Mouse (Mus musculus) heart, adult 2 months (tissue): ENCODE measurements around the gene Cbx3. TPM values are rescaled to one million over a fixed set of nuclear protein-coding genes. Genes with fewer than 3 reads are reported as not detected.

ENCODE experiments used
- DNase-seq, 2 experiments: peaks; one replicate each; pipeline ENCODE4 v3.0.0; 2021
- H3K27ac ChIP-seq: fragments of 200-600 bp; 2 replicates; pipeline ENCODE4 v1.8.1; 2022
- H3K27me3 ChIP-seq: fragments of 200-500 bp; 2 replicates; pipeline ENCODE4 v1.6.1; 2012; ENCODE audit warnings: mild to moderate bottlenecking, low read length, inconsistent platforms, mixed read lengths; ENCODE audit not compliant: control insufficient read depth, insufficient read depth
- H3K36me3 ChIP-seq: fragments of 200-500 bp; 2 replicates; pipeline ENCODE4 v1.6.1; 2012; ENCODE audit warnings: low read length, inconsistent platforms; ENCODE audit not compliant: control insufficient read depth, insufficient read depth
- H3K4me1 ChIP-seq: fragments of 200-500 bp; 2 replicates; pipeline ENCODE4 v1.6.1; 2011; ENCODE audit warnings: low read length; ENCODE audit not compliant: control insufficient read depth, insufficient read depth
- H3K4me3 ChIP-seq: fragments of 200-600 bp; 2 replicates; pipeline ENCODE4 v1.8.1; 2022
- H3K79me2 ChIP-seq: fragments of 200-500 bp; replicated peaks from 2 replicates; pipeline ENCODE4 v1.6.1; 2012; ENCODE audit warnings: mild to moderate bottlenecking, inconsistent platforms, low read length, moderate library complexity, mixed read lengths; ENCODE audit not compliant: control insufficient read depth, insufficient read depth
- H3K9ac ChIP-seq: fragments of 200-500 bp; 2 replicates; pipeline ENCODE4 v1.6.1; 2012; ENCODE audit warnings: low read depth, mild to moderate bottlenecking, control low read depth, inconsistent platforms, low read length, mixed read lengths
- CTCF ChIP-seq: fragments of 200-600 bp; IDR thresholded peaks from 2 replicates; pipeline ENCODE4 v1.8.1; 2022; ENCODE audit warnings: antibody characterized with exemption, mild to moderate bottlenecking, moderate library complexity
- EP300 ChIP-seq: fragments of 200-500 bp; IDR thresholded peaks from 2 replicates; pipeline ENCODE4 v1.6.1; 2011; ENCODE audit warnings: low read depth, low read length, control low read depth; ENCODE audit not compliant: insufficient read depth
- POLR2A ChIP-seq: fragments of 200-500 bp; IDR thresholded peaks from 2 replicates; pipeline ENCODE4 v1.6.1; 2011; ENCODE audit warnings: mild to moderate bottlenecking, low read depth, low read length, control low read depth; ENCODE audit not compliant: insufficient read depth
- WGBS: fragments of 180-500 bp; shearing (Covaris S2); methylation state at CpG from one replicate; pipeline ENCODE4 v1.1.7; 2018; 5-methylcytosine and 5-hydroxymethylcytosine counted together
- intact Hi-C: fragments of 180-260 bp; cut with DNase I; formaldehyde crosslinking; loops from one replicate; pipeline ENCODE4 v1.15.1; 2025
- polyA plus RNA-seq: library from polyadenylated mRNA; depleted of rRNA; stranded (reverse); fragments of >200 nt; gene quantifications from 2 replicates; pipeline ENCODE4 v1.2.3, GENCODE M21; 2012; rRNA removed
- total RNA-seq, 2 experiments: library from RNA; stranded (reverse); gene quantifications; 2 replicates each; pipeline ENCODE4 v1.2.3; 2021

Cbx3 gene
- total and polyA plus RNA-seq, 3 experiments, result 7.6 to 63.9 (median 58.7) TPM

DNA sequence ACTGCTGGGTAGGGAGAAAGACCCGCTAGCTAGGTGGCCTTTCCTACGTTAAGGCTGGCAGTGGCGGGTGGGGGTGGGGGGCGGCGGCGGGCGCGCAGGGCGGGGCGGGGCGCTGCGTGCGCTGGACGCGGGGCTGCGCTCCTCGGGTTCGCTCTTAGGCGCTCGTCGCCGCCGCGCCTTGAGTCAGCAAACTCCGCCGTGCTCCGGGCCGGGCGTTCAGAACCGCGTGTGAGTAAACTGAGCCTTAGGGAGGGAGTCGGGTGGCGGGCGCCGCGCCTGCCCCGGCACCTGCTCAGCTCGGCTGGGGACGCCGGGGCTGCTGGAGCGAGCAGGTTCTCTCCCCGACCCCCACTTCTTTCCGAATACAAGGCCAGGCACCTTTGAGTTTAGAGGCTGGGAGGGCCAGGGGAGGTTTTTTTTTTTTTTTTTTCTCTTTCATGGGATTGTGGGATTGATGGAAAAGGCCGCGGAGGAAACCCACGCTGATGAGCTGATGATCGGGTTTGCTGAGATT is 53.7 kb downstream of the Cbx3 start, which contains the start of gene Snx10:
Gene Snx10 (plus strand): TSS at position 95 of the 514 bp plus-strand sequence.
- TF ChIP-seq CTCF (no peak), POLR2A (no peak), EP300 (no peak)
- H3K36me3 ChIP-seq, result no peaks in the 10 kb centered on the region
- peak; percentile 73 to 74 for DNase-seq
- WGBS, result 1% methylated on average over 47 of the region's 47 CpGs
- H3K27me3 ChIP-seq, result no peaks in the 10 kb centered on the region
- H3K9ac ChIP-seq, result peak within 1 kb of the TSS; percentile 92
- intact Hi-C loops, result no loop called here
- peaks cover 3% of the 10 kb centered on the region for H3K4me1 ChIP-seq
- H3K79me2 ChIP-seq, result no peaks in the 10 kb centered on the region
- peak within 1 kb of the TSS; percentile 78 for H3K4me3 ChIP-seq
- H3K27ac ChIP-seq, result peak within 1 kb of the TSS; percentile 77

DNA sequence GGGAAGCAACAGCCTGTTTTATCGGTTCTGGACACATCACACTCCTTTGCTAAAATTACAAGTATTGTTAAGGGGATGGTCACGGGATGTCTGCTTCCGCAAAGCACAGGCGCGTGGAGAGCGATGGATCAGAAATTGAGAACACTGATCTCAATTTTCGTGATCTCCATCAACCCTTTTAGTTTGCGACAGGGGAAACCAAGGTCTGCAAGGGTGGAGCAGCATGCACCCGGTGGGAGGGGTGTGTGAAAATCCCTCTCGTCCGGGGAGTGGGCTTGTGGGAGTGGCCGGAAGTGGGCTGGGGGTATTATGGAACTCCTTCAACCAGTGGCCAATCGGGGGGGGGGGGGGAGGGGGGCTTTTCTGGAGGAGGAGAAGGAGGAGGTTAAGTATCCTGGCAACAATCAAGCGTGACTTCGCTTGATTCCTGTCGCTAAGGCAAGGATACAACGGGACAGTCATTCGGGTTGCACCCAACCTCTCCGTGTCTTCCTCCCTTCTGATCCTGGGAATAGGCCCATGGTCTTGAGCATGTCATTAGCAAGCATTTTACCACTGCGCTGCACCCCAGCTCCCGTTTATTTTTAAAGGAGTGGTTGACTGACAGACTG is 54.3 kb downstream of the Cbx3 start:
- no peak for TF ChIP-seq CTCF
- TF ChIP-seq EP300, result no peak
- no peak for TF ChIP-seq POLR2A
- peak overlapping the region; percentile 78 for H3K4me3 ChIP-seq
- peak overlapping the region; percentile 92 for H3K9ac ChIP-seq
- H3K79me2 ChIP-seq, result no peaks in the 10 kb centered on the region
- H3K27ac ChIP-seq, result peak overlapping the region; percentile 77
- WGBS, result 1% methylated on average over 21 of the region's 21 CpGs
- no peaks in the 10 kb centered on the region for H3K27me3 ChIP-seq
- intact Hi-C loops, result no loop called here
- no peaks in the 10 kb centered on the region for H3K36me3 ChIP-seq
- peak; percentile 34 to 51 for DNase-seq
- H3K4me1 ChIP-seq, result peaks cover 3% of the 10 kb centered on the region

DNA sequence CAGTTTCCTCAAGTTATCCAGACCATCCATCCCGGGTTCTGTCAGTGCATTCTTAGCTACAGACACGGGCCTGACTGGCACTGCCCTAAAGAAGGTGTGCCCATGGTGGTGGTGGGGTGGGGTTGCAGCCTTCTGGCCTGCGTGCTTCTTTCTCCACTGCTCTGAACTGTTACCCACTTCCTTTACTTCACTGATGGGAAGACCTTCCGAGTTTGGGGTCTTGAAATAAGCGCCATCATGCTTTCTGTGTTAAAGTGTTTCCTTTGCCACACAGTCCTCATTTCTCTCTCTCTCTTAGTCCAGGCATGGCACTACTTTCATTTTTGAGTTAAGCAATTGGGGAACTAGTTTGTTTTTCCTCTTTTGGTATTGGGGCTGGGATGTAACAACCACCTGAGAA is 54.8 kb downstream of the Cbx3 start:
- H3K9ac ChIP-seq, result no peak overlapping the region
- no peaks in the 10 kb centered on the region for H3K27me3 ChIP-seq
- H3K79me2 ChIP-seq, result no peaks in the 10 kb centered on the region
- H3K4me3 ChIP-seq, result peak overlapping the region; percentile 78
- WGBS, result 41% methylated on average over 5 of the region's 5 CpGs
- no peak for TF ChIP-seq EP300
- H3K36me3 ChIP-seq, result no peaks in the 10 kb centered on the region
- intact Hi-C loops, result loop anchor here (1.0 kb wide), 1 partner anchor 17 kb away; no protein-coding TSS in a partner anchor
- no peak for DNase-seq
- peaks cover 3% of the 10 kb centered on the region for H3K4me1 ChIP-seq
- H3K27ac ChIP-seq, result no peak overlapping the region

DNA sequence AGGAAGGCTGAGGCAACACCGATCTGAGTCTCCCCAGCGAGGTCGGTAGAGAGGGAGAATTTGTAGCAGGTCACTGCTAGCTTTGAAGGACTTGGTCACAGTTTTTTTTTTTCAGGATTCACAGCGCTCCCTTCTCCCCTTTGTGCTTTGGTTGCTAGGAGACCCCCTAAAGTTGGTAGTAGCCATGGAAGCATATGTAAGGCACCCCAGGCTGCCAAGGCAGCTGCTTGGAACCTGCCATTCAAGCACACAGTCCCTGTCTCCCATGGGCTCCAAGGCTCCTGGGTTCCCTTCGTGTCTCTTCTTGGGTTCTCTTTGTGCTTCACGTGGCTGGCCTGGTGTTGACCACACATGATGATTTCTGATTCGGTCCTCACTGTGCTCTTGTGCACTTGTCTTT is 59.3 kb downstream of the Cbx3 start:
- Histone ChIP-seq H3K27ac (no peak overlapping the region), H3K79me2 (no peaks in the 10 kb centered on the region), H3K36me3 (no peaks in the 10 kb centered on the region), H3K9ac (no peak overlapping the region), H3K4me1 (peaks cover 3% of the 10 kb centered on the region), H3K4me3 (no peak overlapping the region), H3K27me3 (no peaks in the 10 kb centered on the region)
- DNase-seq, result no peak
- 90% methylated on average over 7 of the region's 7 CpGs for WGBS
- intact Hi-C loops, result no loop called here
- TF ChIP-seq POLR2A, result no peak

Other genes with a start within 250 kb of the Cbx3 start
- under 1 TPM; 0.16 to 0.18 TPM for gene Nfe2l3, start 37.7 kb upstream of the Cbx3 start, total RNA-seq
- gene Nfe2l3, start 37.7 kb upstream of the Cbx3 start, polyA plus RNA-seq, result 0.20 TPM in 2 replicates
- 100 to 1,000 TPM; 384 to 411 TPM for gene Hnrnpa2b1, start 466 bp upstream of the Cbx3 start, total RNA-seq
- 91.2 and 166 TPM in 2 replicates for gene Hnrnpa2b1, start 466 bp upstream of the Cbx3 start, polyA plus RNA-seq
- 10 to 100 TPM; 10.8 to 11.4 TPM for gene Snx10, start 53.5 kb downstream of the Cbx3 start, total RNA-seq
- gene Snx10, start 53.5 kb downstream of the Cbx3 start, polyA plus RNA-seq, result 3.9 and 6.5 TPM in 2 replicates